Mouse (Mus musculus): ENCODE data around the gene Taf15.

- TF ChIP-seq CTCF (IDR thresholded peaks at IDR 0.05; ENCODE audit: borderline replicate concordance, insufficient read depth, low read depth, low read length) (no peak), POLR2A (IDR thresholded peaks at IDR 0.05; ENCODE audit: borderline replicate concordance, insufficient read depth, low read length) (no peak)
Measured at GRCm38 (mm10) chr11:83445001-83445400, 27.9 kb upstream of the Taf15 start.
